13 mouse cellular contexts compared by ENCODE assay signal in the genomic region with DNA sequence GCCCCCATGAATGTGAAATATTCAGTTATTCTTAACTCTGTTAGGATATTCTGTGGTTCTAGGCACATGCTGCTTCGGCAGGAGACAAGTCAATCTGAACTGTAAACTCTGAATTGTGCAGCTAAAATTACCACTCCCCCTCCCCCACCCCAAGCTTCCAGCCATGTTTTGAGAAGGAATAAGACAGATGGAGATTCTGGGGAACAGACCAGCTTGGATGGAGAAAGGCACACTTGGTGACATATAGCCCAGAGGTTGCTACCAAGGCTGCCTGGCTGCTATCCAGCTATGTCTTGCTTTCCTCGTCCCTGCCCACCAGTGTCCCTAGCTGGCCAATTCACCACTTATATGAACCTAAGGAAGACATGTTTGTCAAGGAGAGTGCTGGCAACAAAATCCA. TPM values are rescaled to one million over a fixed set of nuclear protein-coding genes. Genes with fewer than 3 reads are reported as not detected.
DNase-seq lines count a peak whose midpoint lies in the region; ATAC-seq and TF ChIP-seq lines count a peak whose summit lies in the region.
"Had no signal": no experiment of that assay in that cellular context is flagged by ENCODE, and none has a peak within 500 bp of the region (broad histone marks: within the 10 kb centered on the region; RNA-seq: fewer than 3 reads in every experiment).

No protein-coding gene starts in this region.

- H3K9me3 ChIP-seq in hindbrain, embryonic 11.5 days (ENCODE audit: control insufficient read depth, low read length): no peaks in the 10 kb centered on the region
- no peaks in the 10 kb centered on the region for H3K9me3 ChIP-seq in hindbrain, embryonic 16.5 days (ENCODE audit: control insufficient read depth, low read length)
- H3K9me3 ChIP-seq in hindbrain, embryonic 12.5 days (replicated peaks): no peaks in the 10 kb centered on the region

- TF ChIP-seq CTCF in thymus, adult 2 months (IDR thresholded peaks at IDR 0.05; ENCODE audit: borderline replicate concordance, control insufficient read depth, extremely low read depth, insufficient read depth, low read length, poor library complexity): no peak

- no peak overlapping the region for H3K4me3 ChIP-seq in hindbrain, embryonic 11.5 days (ENCODE audit: low read depth, low read length)
- no peak overlapping the region for H3K4me3 ChIP-seq in hindbrain, embryonic 16.5 days (ENCODE audit: low read length)
- H3K4me3 ChIP-seq in hindbrain, embryonic 12.5 days: no peak overlapping the region
- no peak overlapping the region for H3K4me3 ChIP-seq in thymus, adult 2 months (ENCODE audit: control insufficient read depth, insufficient read depth, low read length)

- no peak for TF ChIP-seq POLR2A in thymus, adult 2 months (IDR thresholded peaks at IDR 0.05; ENCODE audit: control insufficient read depth, extremely low read depth, insufficient read depth, low read length, poor library complexity)

- no peaks in the 10 kb centered on the region for H3K27me3 ChIP-seq in hindbrain, embryonic 11.5 days (ENCODE audit: control insufficient read depth, insufficient read depth, low read length)
- H3K27me3 ChIP-seq in hindbrain, embryonic 16.5 days (replicated peaks; ENCODE audit: control insufficient read depth, insufficient read depth, low read length): no peaks in the 10 kb centered on the region
- no peaks in the 10 kb centered on the region for H3K27me3 ChIP-seq in hindbrain, embryonic 12.5 days
- H3K27me3 ChIP-seq in thymus, adult 2 months (ENCODE audit: control insufficient read depth, insufficient read depth, low read length): no peaks in the 10 kb centered on the region

- peaks cover 32% of the 10 kb centered on the region for H3K4me1 ChIP-seq in hindbrain, embryonic 11.5 days (replicated peaks; ENCODE audit: control insufficient read depth, insufficient read depth, low read length)
- peaks cover 22% of the 10 kb centered on the region for H3K4me1 ChIP-seq in hindbrain, embryonic 16.5 days (ENCODE audit: control insufficient read depth, insufficient read depth, low read depth, low read length)
- peaks cover 71% of the 10 kb centered on the region for H3K4me1 ChIP-seq in hindbrain, embryonic 12.5 days
- H3K4me1 ChIP-seq in thymus, adult 2 months (replicated peaks; ENCODE audit: control insufficient read depth, insufficient read depth, low read length): peaks cover 34% of the 10 kb centered on the region

- no peak for ATAC-seq in hindbrain, embryonic 11.5 days (ENCODE audit: low FRiP score)
- no peak for ATAC-seq in hindbrain, embryonic 16.5 days
- no peak for ATAC-seq in hindbrain, embryonic 12.5 days (ENCODE audit: low FRiP score)
- ATAC-seq: activated CD4-positive, CD25-positive, alpha-beta regulatory T cell, adult 4 months had no signal

- H3K36me3 ChIP-seq in hindbrain, embryonic 11.5 days (ENCODE audit: control insufficient read depth, insufficient read depth, low read length): no peaks in the 10 kb centered on the region
- H3K36me3 ChIP-seq in hindbrain, embryonic 16.5 days (ENCODE audit: control insufficient read depth, insufficient read depth, low read length): peaks cover 4% of the 10 kb centered on the region; the same call in 1 of the 2 replicates
- no peaks in the 10 kb centered on the region for H3K36me3 ChIP-seq in hindbrain, embryonic 12.5 days
- H3K36me3 ChIP-seq in thymus, adult 2 months (ENCODE audit: control insufficient read depth, insufficient read depth, low read length): no peaks in the 10 kb centered on the region

- no peak for DNase-seq in hindbrain, embryonic 11.5 days (ENCODE audit: low spot score)
- DNase-seq in right cerebral cortex, postnatal 4 days: peak; percentile 61
- no peak for DNase-seq in right cerebral cortex, adult 2 months (ENCODE audit: low spot score in 2 of 2)
- no peak for DNase-seq in spleen, postnatal 4 days (ENCODE audit: low spot score in 2 of 2)
- no peak for DNase-seq in thymus, adult 2 months
- no peak for DNase-seq in urinary bladder, postnatal 14 days (ENCODE audit: low spot score)
- DNase-seq: heart, postnatal 10 days; kidney, adult 9 months; right cerebral cortex, adult 18-20 months; thymus, postnatal 36 days had no signal

- H3K9ac ChIP-seq in hindbrain, embryonic 11.5 days (ENCODE audit: low read depth, low read length): no peak overlapping the region
- no peak overlapping the region for H3K9ac ChIP-seq in hindbrain, embryonic 16.5 days (ENCODE audit: low read depth, low read length)
- H3K9ac ChIP-seq in hindbrain, embryonic 12.5 days: no peak overlapping the region

- 0 out of 2 replicates have a peak overlapping the region, but pooled peaks have one; percentile 47 for H3K27ac ChIP-seq in hindbrain, embryonic 11.5 days (ENCODE audit: low read depth, low read length)
- no peak overlapping the region for H3K27ac ChIP-seq in hindbrain, embryonic 16.5 days (ENCODE audit: low read depth, low read length)
- peak overlapping the region; percentile 24 for H3K27ac ChIP-seq in hindbrain, embryonic 12.5 days
- no peak overlapping the region for H3K27ac ChIP-seq in thymus, adult 2 months (ENCODE audit: control insufficient read depth, insufficient read depth, low read length)

- no peak overlapping the region for H3K4me2 ChIP-seq in hindbrain, embryonic 11.5 days (replicated peaks; ENCODE audit: low read depth, low read length)
- H3K4me2 ChIP-seq in hindbrain, embryonic 16.5 days (ENCODE audit: low read length): no peak overlapping the region
- H3K4me2 ChIP-seq in hindbrain, embryonic 12.5 days (replicated peaks): no peak overlapping the region

- 65% methylated on average over 2 of the region's 2 CpGs for WGBS in hindbrain, embryonic 11.5 days
- 29% methylated on average over 2 of the region's 2 CpGs for WGBS in hindbrain, embryonic 16.5 days
- 47% methylated on average over 2 of the region's 2 CpGs for WGBS in hindbrain, embryonic 12.5 days
- 89% methylated on average over 2 of the region's 2 CpGs for WGBS in thymus, adult 2 months

RNA-seq across cellular contexts. Expression of gene Cdc42ep4, which starts 30.3 kb away (rescaled TPM):
- polyA plus RNA-seq in hindbrain, embryonic 11.5 days (2014; fragmentation: Nextera tagmentation; extraction: Ambion mirVana): 64.5 and 68.6 TPM in 2 replicates
- polyA plus RNA-seq in hindbrain, embryonic 16.5 days (2015; fragmentation: Nextera tagmentation; extraction: Ambion mirVana): 72.2 and 80.1 TPM in 2 replicates
- polyA plus RNA-seq in hindbrain, embryonic 12.5 days (2016; fragmentation: Nextera tagmentation; extraction: Ambion mirVana): 98.7 and 106 TPM in 2 replicates
- polyA plus RNA-seq in thymus, adult 2 months (2012; rRNA removed): 28.7 and 32.8 TPM in 2 replicates

Comparison
In these comparisons a context has a peak if more than half of its experiments do, and no peak if none do; other contexts are left out.
1. H3K27ac ChIP-seq: peak in hindbrain, embryonic 11.5 days (single experiment) and hindbrain, embryonic 12.5 days (single experiment); none in hindbrain, embryonic 16.5 days (single experiment) and thymus, adult 2 months (single experiment).